Mouse (Mus musculus): ENCODE results near the gene Iqschfp. TPM values are rescaled to one million over a fixed set of nuclear protein-coding genes. Genes with fewer than 3 reads are reported as not detected.

Iqschfp gene
- polyA plus RNA-seq, 1 experiment from 2014 or later, result 2.3 TPM

GRCm38 (mm10) chr3:68632714-68633113 lies 740.7 kb downstream of the Iqschfp start:
- no peaks in the 10 kb centered on the region for H3K27me3 ChIP-seq
- peaks cover 2% of the 10 kb centered on the region; the same call in 1 of the 2 replicates for H3K4me1 ChIP-seq
- H3K4me2 ChIP-seq, result no peak overlapping the region
- no peak overlapping the region for H3K9ac ChIP-seq
- no peak overlapping the region for H3K4me3 ChIP-seq
- no peak overlapping the region for H3K27ac ChIP-seq
- H3K36me3 ChIP-seq (ENCODE audit: poor library complexity, severe bottlenecking), result no peaks in the 10 kb centered on the region
- ATAC-seq, result no peak
- WGBS, result 84% methylated on average over 3 of the region's 3 CpGs
- H3K9me3 ChIP-seq (replicated peaks), result no peaks in the 10 kb centered on the region

- Histone ChIP-seq H3K4me1 (peaks cover 6% of the 10 kb centered on the region; the same call in 1 of the 2 replicates), H3K9me3 (replicated peaks) (no peaks in the 10 kb centered on the region), H3K4me2 (no peak overlapping the region), H3K36me3 (ENCODE audit: poor library complexity, severe bottlenecking) (no peaks in the 10 kb centered on the region), H3K4me3 (no peak overlapping the region), H3K9ac (no peak overlapping the region), H3K27me3 (no peaks in the 10 kb centered on the region), H3K27ac (no peak overlapping the region)
- WGBS, result 93% methylated on average over 4 of the region's 4 CpGs
- no peak for ATAC-seq
These were observed 741.5 kb downstream of the Iqschfp start for GRCm38 (mm10) chr3:68633577-68633976.

DNA sequence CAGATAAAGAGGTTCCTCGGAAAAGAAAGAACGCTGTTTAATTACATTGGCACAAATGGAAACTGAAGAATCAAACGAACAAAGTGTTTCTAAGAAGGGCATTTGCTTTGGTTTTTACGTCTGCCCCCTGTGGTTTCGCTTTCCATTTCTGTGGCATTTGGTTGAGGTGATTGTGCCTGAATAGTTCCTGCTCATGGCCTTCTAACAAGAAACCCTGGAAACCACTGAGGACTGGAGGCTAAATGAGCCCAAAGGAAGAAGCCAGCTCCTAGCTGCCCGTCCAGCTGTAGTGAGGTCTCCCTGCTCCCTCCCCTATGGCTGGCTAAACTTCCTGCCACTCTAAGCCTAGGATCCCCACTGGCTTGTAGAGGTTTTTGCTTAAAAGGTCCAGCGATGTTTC lies 745.9 kb downstream of the Iqschfp start:
- 7% methylated on average over 7 of the region's 7 CpGs for WGBS

DNA sequence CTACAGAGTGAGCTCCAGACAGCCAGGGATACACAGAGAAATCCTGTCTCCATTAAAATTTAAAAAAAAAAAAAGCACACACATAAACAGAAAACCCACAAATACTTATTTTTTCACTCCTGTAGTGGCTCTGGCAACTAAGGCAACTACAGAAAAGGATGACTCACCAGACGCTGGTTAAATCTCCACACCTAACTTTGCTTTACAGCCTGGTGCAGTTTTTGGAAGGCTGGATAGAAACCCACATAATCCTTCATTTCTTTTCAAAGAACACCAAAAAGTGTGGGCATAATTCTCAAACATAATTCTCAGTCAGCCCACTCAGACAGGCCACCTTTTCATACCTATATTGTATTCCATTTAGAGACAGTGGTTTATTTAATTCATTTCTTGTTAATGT lies 746.7 kb downstream of the Iqschfp start:
- H3K9ac ChIP-seq, result no peak overlapping the region
- no peaks in the 10 kb centered on the region for H3K27me3 ChIP-seq
- WGBS, result 87% methylated on average over 1 of the region's 1 CpGs
- no peak overlapping the region for H3K27ac ChIP-seq
- H3K36me3 ChIP-seq (ENCODE audit: poor library complexity, severe bottlenecking), result no peaks in the 10 kb centered on the region
- ATAC-seq, result no peak
- no peak overlapping the region for H3K4me2 ChIP-seq
- H3K4me3 ChIP-seq, result no peak overlapping the region
- H3K9me3 ChIP-seq (replicated peaks), result no peaks in the 10 kb centered on the region
- H3K4me1 ChIP-seq, result peaks cover 6% of the 10 kb centered on the region; the same call in 1 of the 2 replicates

More for the DNA sequence above, 745.9 kb downstream of the Iqschfp start:
- Histone ChIP-seq H3K27ac (no peak overlapping the region), H3K4me2 (no peak overlapping the region; the same call in 1 of the 2 replicates), H3K9me3 (replicated peaks) (no peaks in the 10 kb centered on the region), H3K27me3 (no peaks in the 10 kb centered on the region), H3K4me1 (peaks cover 6% of the 10 kb centered on the region; the same call in 1 of the 2 replicates), H3K36me3 (ENCODE audit: poor library complexity, severe bottlenecking) (no peaks in the 10 kb centered on the region), H3K9ac (no peak overlapping the region), H3K4me3 (no peak overlapping the region)
- ATAC-seq, result no peak

- H3K4me1 ChIP-seq, result peaks cover 2% of the 10 kb centered on the region; the same call in 1 of the 2 replicates
- no peak for ATAC-seq
- WGBS, result 89% methylated on average over 7 of the region's 7 CpGs
- no peak overlapping the region for H3K4me3 ChIP-seq
- no peak overlapping the region for H3K4me2 ChIP-seq
- H3K27ac ChIP-seq, result no peak overlapping the region
- no peaks in the 10 kb centered on the region for H3K27me3 ChIP-seq
- H3K36me3 ChIP-seq (ENCODE audit: poor library complexity, severe bottlenecking), result no peaks in the 10 kb centered on the region
- no peak overlapping the region for H3K9ac ChIP-seq
- no peaks in the 10 kb centered on the region for H3K9me3 ChIP-seq (replicated peaks)
These were observed 750.9 kb downstream of the Iqschfp start for GRCm38 (mm10) chr3:68642935-68643334.

DNA sequence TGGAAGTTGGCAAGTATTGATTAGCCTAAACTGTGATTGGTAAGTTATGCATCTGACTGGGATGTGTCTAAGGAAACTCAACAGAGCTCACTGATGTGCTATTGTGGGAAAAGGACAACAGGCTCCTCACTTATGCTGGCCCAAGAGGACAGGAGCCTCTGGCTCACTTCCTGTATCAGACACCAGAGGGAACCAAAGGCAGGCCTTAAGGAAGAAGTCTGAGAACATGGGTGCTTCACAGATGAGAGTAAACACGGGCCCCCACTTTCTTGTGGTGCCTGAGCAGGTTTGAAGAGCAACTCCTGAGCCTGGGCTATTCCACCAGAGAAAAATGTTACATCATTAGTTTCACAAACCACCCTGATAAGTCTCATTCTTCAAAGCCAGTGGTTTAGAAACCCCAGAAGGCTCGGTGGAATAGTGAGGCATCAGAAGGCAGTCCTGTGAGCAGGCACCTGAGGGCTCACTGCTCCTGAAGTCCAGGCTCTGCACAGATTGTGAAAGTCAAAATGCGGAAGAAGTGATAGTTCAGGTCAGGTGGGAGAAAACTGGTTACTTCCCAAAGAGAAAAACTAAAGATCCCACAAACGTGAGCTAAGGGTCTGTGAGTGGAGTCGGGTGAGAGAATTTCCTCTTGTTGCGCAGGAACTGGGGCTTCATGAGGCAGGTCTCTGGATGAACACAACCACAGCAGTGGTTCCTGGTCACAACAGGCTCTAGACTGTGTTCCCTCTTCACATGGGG lies 754.5 kb downstream of the Iqschfp start:
- no peaks in the 10 kb centered on the region for H3K36me3 ChIP-seq (ENCODE audit: poor library complexity, severe bottlenecking)
- H3K27me3 ChIP-seq, result no peaks in the 10 kb centered on the region
- H3K27ac ChIP-seq, result no peak overlapping the region
- no peaks in the 10 kb centered on the region for H3K4me1 ChIP-seq
- H3K9ac ChIP-seq, result no peak overlapping the region
- no peak overlapping the region for H3K4me2 ChIP-seq
- H3K4me3 ChIP-seq, result no peak overlapping the region
- 89% methylated on average over 6 of the region's 6 CpGs for WGBS
- no peak for ATAC-seq
- H3K9me3 ChIP-seq (replicated peaks), result no peaks in the 10 kb centered on the region

- WGBS, result 95% methylated on average over 3 of the region's 3 CpGs
- Histone ChIP-seq H3K9ac (no peak overlapping the region), H3K4me1 (no peaks in the 10 kb centered on the region), H3K27me3 (no peaks in the 10 kb centered on the region), H3K4me2 (no peak overlapping the region), H3K9me3 (replicated peaks) (no peaks in the 10 kb centered on the region), H3K4me3 (no peak overlapping the region), H3K27ac (no peak overlapping the region), H3K36me3 (ENCODE audit: poor library complexity, severe bottlenecking) (no peaks in the 10 kb centered on the region)
- ATAC-seq, result no peak
These were observed 755.2 kb downstream of the Iqschfp start for GRCm38 (mm10) chr3:68647282-68647681.

DNA sequence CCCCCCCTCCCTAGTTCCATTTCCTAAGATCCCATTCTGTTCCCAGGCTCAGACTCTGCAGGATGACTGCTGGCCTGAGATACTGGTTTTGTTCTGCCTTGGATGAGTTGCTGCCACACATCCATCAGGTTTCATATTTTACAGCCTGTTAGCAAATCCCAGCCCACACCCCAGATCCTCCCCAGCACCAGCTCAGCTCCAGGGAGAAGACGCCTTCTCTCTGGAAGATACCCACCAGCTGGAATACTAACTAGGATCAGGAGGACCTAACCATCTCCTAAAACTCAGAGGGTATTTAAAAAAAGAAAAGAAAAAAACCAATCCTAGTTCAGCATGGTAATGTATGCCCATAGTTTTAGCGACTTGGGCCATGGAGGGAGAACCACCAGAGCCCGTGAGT lies 758.2 kb downstream of the Iqschfp start:
- no peaks in the 10 kb centered on the region for H3K9me3 ChIP-seq (replicated peaks)
- no peak overlapping the region for H3K27ac ChIP-seq
- H3K36me3 ChIP-seq (ENCODE audit: poor library complexity, severe bottlenecking), result no peaks in the 10 kb centered on the region
- no peaks in the 10 kb centered on the region for H3K27me3 ChIP-seq
- no peak overlapping the region for H3K4me3 ChIP-seq
- H3K4me2 ChIP-seq, result no peak overlapping the region
- H3K9ac ChIP-seq, result no peak overlapping the region
- no peaks in the 10 kb centered on the region for H3K4me1 ChIP-seq
- 89% methylated on average over 3 of the region's 3 CpGs for WGBS
- ATAC-seq, result no peak

DNA sequence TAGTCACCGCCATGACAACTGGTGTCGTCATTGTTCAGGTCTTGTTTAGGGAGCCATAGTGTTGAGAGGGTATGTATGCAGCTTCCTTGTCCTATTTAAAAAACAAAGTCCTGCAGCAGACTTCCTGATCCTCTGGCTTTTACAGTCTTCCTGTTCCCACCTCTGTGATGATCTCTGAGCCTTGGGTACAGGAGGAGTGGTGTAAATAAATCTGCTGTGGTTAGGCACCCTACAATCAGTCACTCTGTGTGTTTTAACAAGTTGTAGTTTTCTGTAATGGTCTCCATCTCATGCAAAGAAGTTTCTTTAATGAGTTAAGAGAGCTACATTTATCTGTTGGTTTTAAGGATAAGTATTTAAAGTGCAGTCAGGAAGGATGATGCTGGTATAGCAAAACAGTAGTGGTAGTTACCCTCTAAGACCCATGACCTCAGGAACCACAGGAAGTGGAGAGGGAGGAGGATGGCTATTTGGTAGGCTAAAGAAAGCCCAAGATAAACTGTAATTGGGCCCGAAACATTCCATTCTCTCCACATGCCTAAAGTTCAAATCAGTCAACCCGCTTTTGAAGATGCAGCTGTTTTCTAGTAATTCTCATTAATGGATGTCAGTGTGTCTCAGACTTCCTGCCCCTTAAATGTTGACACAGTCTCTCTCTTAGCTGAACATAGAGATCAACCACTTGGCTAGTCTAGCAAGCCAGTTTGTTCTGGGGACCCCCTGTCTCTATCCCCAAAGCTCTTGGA lies 764.7 kb downstream of the Iqschfp start:
- no peaks in the 10 kb centered on the region for H3K9me3 ChIP-seq (replicated peaks)
- no peaks in the 10 kb centered on the region for H3K36me3 ChIP-seq (ENCODE audit: poor library complexity, severe bottlenecking)
- no peaks in the 10 kb centered on the region for H3K27me3 ChIP-seq
- H3K9ac ChIP-seq, result no peak overlapping the region
- no peak overlapping the region for H3K4me2 ChIP-seq
- 93% methylated on average over 4 of the region's 4 CpGs for WGBS
- no peak overlapping the region for H3K27ac ChIP-seq
- ATAC-seq, result no peak
- H3K4me3 ChIP-seq, result no peak overlapping the region
- no peaks in the 10 kb centered on the region for H3K4me1 ChIP-seq

- no peaks in the 10 kb centered on the region for H3K4me1 ChIP-seq
- ATAC-seq, result no peak
- H3K9me3 ChIP-seq (replicated peaks), result no peaks in the 10 kb centered on the region
- no peaks in the 10 kb centered on the region for H3K36me3 ChIP-seq (ENCODE audit: poor library complexity, severe bottlenecking)
- no peaks in the 10 kb centered on the region for H3K27me3 ChIP-seq
- H3K4me3 ChIP-seq, result no peak overlapping the region
- no peak overlapping the region for H3K27ac ChIP-seq
- WGBS, result 29% methylated on average over 9 of the region's 9 CpGs
- H3K9ac ChIP-seq, result no peak overlapping the region
- no peak overlapping the region for H3K4me2 ChIP-seq
These were observed 765.7 kb downstream of the Iqschfp start for GRCm38 (mm10) chr3:68657589-68658245.

DNA sequence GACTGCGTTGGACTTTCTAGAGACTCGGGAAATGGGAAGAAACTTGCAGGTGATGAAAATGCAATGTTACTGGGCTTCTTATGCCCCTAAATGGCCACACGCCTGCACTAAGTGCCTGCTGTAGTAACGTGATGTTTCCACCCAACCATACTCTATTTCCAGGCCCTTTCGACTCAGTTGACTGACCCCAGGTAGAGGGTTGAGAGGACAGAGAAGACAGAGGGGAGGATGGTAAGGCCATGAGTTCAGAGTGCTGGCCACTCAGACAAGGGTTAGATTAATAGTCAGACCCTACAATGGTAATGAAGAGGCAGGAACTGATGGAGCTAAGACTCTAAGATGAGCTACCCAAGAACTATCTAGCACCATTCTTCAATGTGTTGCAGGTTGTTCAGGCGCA lies 768.0 kb downstream of the Iqschfp start:
- no peaks in the 10 kb centered on the region for H3K4me1 ChIP-seq
- H3K36me3 ChIP-seq (ENCODE audit: poor library complexity, severe bottlenecking), result no peaks in the 10 kb centered on the region
- no peak overlapping the region for H3K4me3 ChIP-seq
- H3K9ac ChIP-seq, result no peak overlapping the region
- ATAC-seq, result no peak
- H3K27me3 ChIP-seq, result no peaks in the 10 kb centered on the region
- 93% methylated on average over 6 of the region's 6 CpGs for WGBS
- H3K9me3 ChIP-seq (replicated peaks), result no peaks in the 10 kb centered on the region
- no peak overlapping the region for H3K27ac ChIP-seq
- no peak overlapping the region for H3K4me2 ChIP-seq

DNA sequence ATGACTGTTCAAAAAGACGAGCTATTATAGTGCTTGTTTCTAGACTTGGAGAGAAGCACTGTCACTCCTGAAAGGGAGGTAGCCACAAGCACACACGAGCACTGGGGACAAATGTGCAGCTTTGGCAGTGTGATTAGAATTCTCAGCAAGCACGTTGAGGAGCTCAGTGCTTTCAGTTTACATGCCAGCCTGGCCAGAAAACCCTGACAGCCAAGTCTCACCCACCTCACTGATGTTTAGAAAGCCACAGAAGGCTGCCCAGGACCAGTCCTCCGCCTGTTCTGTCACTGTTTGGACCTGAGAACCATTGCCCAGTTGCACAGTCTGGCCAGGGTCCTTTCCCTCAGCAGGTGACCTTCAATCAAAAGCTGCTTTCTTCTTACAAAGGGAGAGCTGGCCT lies 768.5 kb downstream of the Iqschfp start:
- 66% methylated on average over 4 of the region's 4 CpGs for WGBS
- H3K9me3 ChIP-seq (replicated peaks), result no peaks in the 10 kb centered on the region
- H3K27me3 ChIP-seq, result no peaks in the 10 kb centered on the region
- no peaks in the 10 kb centered on the region for H3K4me1 ChIP-seq
- no peak for ATAC-seq
- H3K9ac ChIP-seq, result no peak overlapping the region
- no peak overlapping the region for H3K27ac ChIP-seq
- H3K36me3 ChIP-seq (ENCODE audit: poor library complexity, severe bottlenecking), result no peaks in the 10 kb centered on the region
- H3K4me3 ChIP-seq, result no peak overlapping the region
- no peak overlapping the region for H3K4me2 ChIP-seq

Data from forebrain, embryonic 13.5 days (tissue).